In the genomic region with DNA sequence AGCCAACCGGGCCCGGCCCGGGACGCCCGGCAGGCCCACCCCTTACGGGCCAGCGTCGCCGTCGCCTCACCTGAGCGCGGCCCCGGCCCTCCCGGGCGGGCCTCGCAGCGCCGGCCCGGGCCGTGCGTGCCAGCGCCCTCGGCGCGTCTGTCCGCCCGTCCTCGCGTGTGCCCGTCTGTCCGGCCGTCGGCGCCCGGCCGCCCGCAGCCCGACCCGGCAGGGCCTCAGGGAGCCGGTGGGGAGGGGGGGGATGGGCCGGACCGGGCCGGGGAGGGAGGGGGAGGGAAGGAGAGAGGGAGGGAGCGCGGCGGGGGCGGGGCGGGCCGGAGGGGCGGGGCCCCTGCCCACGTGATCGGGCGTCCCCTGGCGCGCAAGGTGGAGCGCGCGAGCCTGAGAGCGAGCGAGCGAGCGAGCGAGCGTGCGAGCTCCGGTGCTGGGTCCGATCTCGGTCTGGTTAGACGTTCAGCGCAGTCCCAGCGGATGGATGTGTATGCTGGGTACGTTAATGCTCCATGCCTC, we compare ENCODE assay signal across 8 mouse cellular contexts. TPM values are rescaled to one million over a fixed set of nuclear protein-coding genes. Genes with fewer than 3 reads are reported as not detected.
DNase-seq lines count a peak whose midpoint lies in the region; ATAC-seq and TF ChIP-seq lines count a peak whose summit lies in the region.

TSS of gene Ncoa6 (minus strand) at position 325 of the 519 bp plus-strand sequence.

- no peak for TF ChIP-seq POLR2A in liver, adult 2 months (IDR thresholded peaks at IDR 0.05; ENCODE audit: extremely low read depth, insufficient read depth, low read length)
- TF ChIP-seq POLR2A in myocyte (IDR thresholded peaks at IDR 0.05; ENCODE audit: insufficient read length, low read depth): peak; percentile 70

- peak within 1 kb of the TSS; percentile 94 for H3K9ac ChIP-seq in embryonic facial prominence, embryonic 12.5 days
- peak within 1 kb of the TSS; percentile 99 for H3K9ac ChIP-seq in liver, adult 2 months (ENCODE audit: low read depth, low read length)

- peak; percentile 84 for DNase-seq in A20 (ENCODE audit: low read depth, low spot score)
- DNase-seq in adrenal gland, postnatal 36 days: peak; percentile 77 to 87
- DNase-seq in heart, adult 8-10 months (ENCODE audit: low spot score): peak; percentile 11
- DNase-seq in kidney, adult 8-10 months: peak; percentile 27 to 33
- peak; percentile 50 for DNase-seq in liver, adult 2 months (ENCODE audit: extremely low read depth, low read depth, low spot score)
- DNase-seq in spleen, postnatal 4 days (ENCODE audit: low spot score in 2 of 2): peak; percentile 66 to 86

- H3K4me2 ChIP-seq in embryonic facial prominence, embryonic 12.5 days (replicated peaks): peak within 1 kb of the TSS; percentile 62
- peak within 1 kb of the TSS; percentile 99 for H3K4me2 ChIP-seq in myocyte (ENCODE audit: low read depth)

- no peaks in the 10 kb centered on the region for H3K27me3 ChIP-seq in embryonic facial prominence, embryonic 12.5 days
- H3K27me3 ChIP-seq in liver, adult 2 months (ENCODE audit: control insufficient read depth, insufficient read depth, low read length): no peaks in the 10 kb centered on the region
- no peaks in the 10 kb centered on the region for H3K27me3 ChIP-seq in myocyte (ENCODE audit: control insufficient read depth, insufficient read depth, insufficient read length)

- ATAC-seq in embryonic facial prominence, embryonic 12.5 days (ENCODE audit: insufficient number of reproducible peaks, insufficient read depth, low FRiP score, low TSS enrichment): peak; percentile 77

- peak within 1 kb of the TSS; percentile 90 for H3K27ac ChIP-seq in embryonic facial prominence, embryonic 12.5 days
- peak within 1 kb of the TSS; percentile 82 for H3K27ac ChIP-seq in liver, adult 2 months (replicated peaks; ENCODE audit: insufficient read depth, low read depth, low read length)

- WGBS in embryonic facial prominence, embryonic 12.5 days: under 1% methylated on average over 52 of the region's 72 CpGs
- WGBS in liver, adult 2 months: 3% methylated on average over 42 of the region's 72 CpGs

- H3K4me3 ChIP-seq in embryonic facial prominence, embryonic 12.5 days: peak within 1 kb of the TSS; percentile 86
- peak within 1 kb of the TSS; percentile 92 for H3K4me3 ChIP-seq in liver, adult 2 months (ENCODE audit: insufficient read depth, low read depth, low read length)
- peak within 1 kb of the TSS; percentile 34 for H3K4me3 ChIP-seq in myocyte

- no peak for TF ChIP-seq CTCF in liver, adult 2 months (IDR thresholded peaks at IDR 0.05; ENCODE audit: low read depth, low read length)

- no peaks in the 10 kb centered on the region for H3K9me3 ChIP-seq in embryonic facial prominence, embryonic 12.5 days

- no peaks in the 10 kb centered on the region for H3K36me3 ChIP-seq in embryonic facial prominence, embryonic 12.5 days
- H3K36me3 ChIP-seq in liver, adult 2 months (ENCODE audit: control insufficient read depth, insufficient read depth, low read length): no peaks in the 10 kb centered on the region
- no peaks in the 10 kb centered on the region for H3K36me3 ChIP-seq in myocyte (ENCODE audit: control insufficient read depth, insufficient read depth)

- H3ac ChIP-seq in myocyte (ENCODE audit: control insufficient read depth, insufficient read length): peak within 1 kb of the TSS; percentile 97

- H3K79me2 ChIP-seq in liver, adult 2 months (ENCODE audit: control insufficient read depth, insufficient read depth, low read length): peaks cover 29% of the 10 kb centered on the region
- H3K79me2 ChIP-seq in myocyte (ENCODE audit: control insufficient read depth, insufficient read depth): peaks cover 43% of the 10 kb centered on the region

- peaks cover 13% of the 10 kb centered on the region; the same call in 1 of the 2 replicates for H3K4me1 ChIP-seq in embryonic facial prominence, embryonic 12.5 days
- peaks cover 20% of the 10 kb centered on the region for H3K4me1 ChIP-seq in liver, adult 2 months (ENCODE audit: control insufficient read depth, insufficient read depth, low read length)

TF ChIP-seq in myocyte, 11 proteins besides CTCF, POLR2A, EP300 and RAD21:
- TF ChIP-seq MAX (IDR thresholded peaks at IDR 0.05; ENCODE audit: low read depth) (no peak), USF1 (IDR thresholded peaks at IDR 0.05; ENCODE audit: low read depth) (peak; percentile 52)

RNA-seq across cellular contexts. Expression of gene Ncoa6, which starts in this region (rescaled TPM):
- total RNA-seq in adrenal gland, postnatal 36 days (2021): 10 to 100 TPM; 40.1 to 41.2 TPM
- polyA plus RNA-seq in embryonic facial prominence, embryonic 12.5 days (2016; fragmentation: Nextera tagmentation; extraction: Ambion mirVana): 27.3 and 28.2 TPM in 2 replicates
- total RNA-seq in heart, adult 8-10 months (2022): 10 to 100 TPM; 19.3 to 25.9 (median 20.9) TPM
- 6.4 and 9.5 TPM in 2 replicates for total RNA-seq in liver, adult 2 months (2014; rRNA removed)
- 15.1 and 18.3 TPM in 2 replicates for polyA plus RNA-seq in liver, adult 2 months (2012; rRNA removed)
- 11.0 TPM for polyA plus RNA-seq in myocyte (2012; fragmentation: generic; extraction: Trizol)

Comparison
In these comparisons a context has a peak if more than half of its experiments do, and no peak if none do; other contexts are left out.
1. Peak in every context shown above with its lines: DNase-seq, ATAC-seq, H3K4me3 ChIP-seq and H3K27ac ChIP-seq.
2. DNase-seq: peak in every context shown above with its lines; median percentile 84 in A20; 82 in adrenal gland, postnatal 36 days; 76 in spleen, postnatal 4 days; 50 in liver, adult 2 months; 30 in kidney, adult 8-10 months; 11 in heart, adult 8-10 months.
3. H3K4me3 ChIP-seq: peak in every context shown above with its lines; median percentile 92 in liver, adult 2 months; 86 in embryonic facial prominence, embryonic 12.5 days; 34 in myocyte.